Mouse (Mus musculus) embryonic fibroblast, embryonic 13.5 days (primary cell): Measurements from ENCODE around the gene Tnfrsf22.

Experiments used
- CTCF ChIP-seq: IDR thresholded peaks from 2 replicates; pipeline ENCODE4 v1.5.1; 2011; ENCODE audit warnings: mild to moderate bottlenecking, control low read depth, low read length, moderate library complexity, borderline replicate concordance; ENCODE audit not compliant: insufficient read depth
- POLR2A ChIP-seq: IDR thresholded peaks from 2 replicates; pipeline ENCODE4 v1.6.1; 2011; ENCODE audit warnings: low read depth, mild to moderate bottlenecking, control low read depth, low read length, moderate library complexity

- TF ChIP-seq CTCF: no peak
- TF ChIP-seq POLR2A: no peak
Measured at GRCm38 (mm10) chr7:143694550-143694949, 45.1 kb upstream of the Tnfrsf22 start.
